Mouse (Mus musculus) kidney, adult 18-20 months (tissue): Measurements from ENCODE around the gene Pcx.
"Not testable (repeated sequence)": the region's sequence is repeated elsewhere in the genome, so short reads cannot be mapped to it uniquely, and the experiment has no call there.

Source experiments
- DNase-seq: peaks from one replicate; pipeline ENCODE4 v3.0.0; 2021

The Pcx gene

GRCm38 (mm10) chr19:4555086-4555485, 44.8 kb downstream of the Pcx start:
- peak; percentile 53 for DNase-seq

- DNase-seq: no peak
Measured at GRCm38 (mm10) chr19:4556787-4557186, 46.5 kb downstream of the Pcx start.

GRCm38 (mm10) chr19:4557796-4558569, 47.7 kb downstream of the Pcx start:
- peak; percentile 80 for DNase-seq

- no peak for DNase-seq
Measured at GRCm38 (mm10) chr19:4558570-4558955, 48.3 kb downstream of the Pcx start.

GRCm38 (mm10) chr19:4559011-4559410, 48.7 kb downstream of the Pcx start:
- no peak for DNase-seq

GRCm38 (mm10) chr19:4559588-4559987, 49.3 kb downstream of the Pcx start:
- DNase-seq: no peak

- no peak for DNase-seq
Measured at GRCm38 (mm10) chr19:4560205-4560604, 49.9 kb downstream of the Pcx start.

- DNase-seq: no peak
Measured at GRCm38 (mm10) chr19:4565678-4566077, 55.4 kb downstream of the Pcx start.

GRCm38 (mm10) chr19:4566880-4567279, 56.6 kb downstream of the Pcx start:
- DNase-seq: no peak

- DNase-seq: no peak
Measured at GRCm38 (mm10) chr19:4567665-4568064, 57.4 kb downstream of the Pcx start.

GRCm38 (mm10) chr19:4568832-4569231, 58.6 kb downstream of the Pcx start:
- DNase-seq: no peak

GRCm38 (mm10) chr19:4569356-4570236, 59.3 kb downstream of the Pcx start:
- DNase-seq: peak; percentile 44

GRCm38 (mm10) chr19:4570237-4570613, 60.0 kb downstream of the Pcx start:
- DNase-seq: peak; percentile 69

- no peak for DNase-seq
Measured at GRCm38 (mm10) chr19:4570815-4571214, 60.5 kb downstream of the Pcx start.

- DNase-seq: no peak
Measured at GRCm38 (mm10) chr19:4571658-4572057, 61.4 kb downstream of the Pcx start.

- no peak for DNase-seq
Measured at GRCm38 (mm10) chr19:4572061-4572460, 61.8 kb downstream of the Pcx start.

- DNase-seq: no peak
Measured at GRCm38 (mm10) chr19:4572467-4572866, 62.2 kb downstream of the Pcx start.

- DNase-seq: no peak
Measured at GRCm38 (mm10) chr19:4573241-4573640, 63.0 kb downstream of the Pcx start.

GRCm38 (mm10) chr19:4578799-4579198, 68.5 kb downstream of the Pcx start:
- DNase-seq: no peak

- DNase-seq: no peak
Measured at GRCm38 (mm10) chr19:4579296-4579695, 69.0 kb downstream of the Pcx start.

- no peak for DNase-seq
Measured at GRCm38 (mm10) chr19:4583856-4584255, 73.6 kb downstream of the Pcx start.

GRCm38 (mm10) chr19:4586783-4587182, 76.5 kb downstream of the Pcx start:
- DNase-seq: not testable (repeated sequence)

- no peak for DNase-seq
Measured at GRCm38 (mm10) chr19:4587426-4587825, 77.2 kb downstream of the Pcx start.

GRCm38 (mm10) chr19:4588430-4588829, 78.2 kb downstream of the Pcx start:
- DNase-seq: no peak
